Mouse (Mus musculus): Measurements from ENCODE around the gene Cdc34.

GRCm38 (mm10) chr10:79712029-79712428 lies 30.0 kb downstream of the Cdc34 start:
- TF ChIP-seq CTCF (IDR thresholded peaks at IDR 0.05; ENCODE audit: extremely low read depth, insufficient read depth, low read length) (peak; percentile 19; the same call in 1 of the 2 replicates), POLR2A (IDR thresholded peaks at IDR 0.05; ENCODE audit: extremely low read depth, insufficient read depth, low read length) (no peak)

Measured in cortical plate, adult 2 months (tissue).